Mouse (Mus musculus): ENCODE data around the gene Sh3bgrl3.
"Not testable (repeated sequence)": the region's sequence is repeated elsewhere in the genome, so short reads cannot be mapped to it uniquely, and the experiment has no call there.

Sh3bgrl3 gene

GRCm38 (mm10) chr4:134128221-134128982 lies at the start of gene Sh3bgrl3:
TSS of gene Sh3bgrl3 (minus strand) at chr4:134128789.
- POLR2A ChIA-PET = interaction anchor here in 3 of 4 experiments (0.5 to 20.3 kb wide), 59 partner anchors 8 to 1638 kb away, joined by 3 to 285 read pairs (median 4); partner anchors contain the start of genes Ubxn11 (in 3 of the 3), Cep85 (in 2 of the 3), Pdik1l (in 2 of the 3) and Cd52 (in 1 of the 3)
- CTCF ChIA-PET = interaction anchor here (0.6 to 5.5 kb wide), 29 partner anchors 8 to 1712 kb away, joined by 3 to 26 read pairs (median 4); partner anchors contain the start of genes Cep85 (in 1 of the 4) and Rps6ka1 (in 1 of the 4)

DNA sequence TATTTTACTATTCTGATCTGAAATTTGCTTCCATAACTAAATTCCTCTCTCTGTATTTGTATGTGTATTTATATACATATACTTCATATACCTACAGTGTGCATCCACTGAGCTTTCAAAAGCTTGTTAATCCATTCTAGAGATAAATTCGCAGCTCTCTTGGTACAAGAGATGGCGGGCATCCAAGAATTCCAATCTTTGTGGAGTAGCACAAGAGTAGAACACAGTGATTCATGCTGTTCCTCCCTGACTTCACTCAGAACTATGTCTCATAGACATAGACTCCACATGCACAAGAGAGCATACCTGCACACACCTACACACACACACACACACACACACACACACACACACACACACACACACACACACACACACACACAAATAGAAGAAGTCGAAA lies 43.8 kb upstream of the Sh3bgrl3 start:
- ChIA-PET CTCF (interaction anchor here in 2 of 4 experiments (0.5 to 1.2 kb wide), 2 partner anchors 9 to 16 kb away, joined by 4 to 10 read pairs; no protein-coding TSS in a partner anchor), POLR2A (no interaction called here)

DNA sequence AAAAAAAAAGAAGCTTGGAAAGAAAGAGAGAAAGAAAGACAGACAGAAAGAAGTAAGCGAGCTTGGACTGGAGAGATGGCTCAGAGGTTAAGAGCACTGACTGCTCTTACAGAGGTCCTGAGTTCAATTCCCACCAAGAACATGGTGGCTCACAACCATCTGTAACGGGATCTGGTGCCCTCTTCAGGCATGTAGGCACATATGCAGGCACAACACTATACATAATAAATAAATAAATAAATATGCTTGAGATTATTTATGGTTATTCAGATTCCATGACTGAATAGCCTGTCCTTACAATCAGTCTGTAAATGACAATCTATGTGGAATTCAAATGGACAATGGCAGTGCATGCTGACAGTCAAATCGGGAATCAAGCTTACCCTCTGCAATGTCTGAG lies 38.3 kb upstream of the Sh3bgrl3 start:
- ChIA-PET POLR2A (interaction anchor here in 3 of 4 experiments (0.6 to 1.3 kb wide), 6 partner anchors 9 to 205 kb away, joined by 3 to 4 read pairs (median 3); partner anchors contain the start of gene Cep85 (in 1 of the 3)), CTCF (interaction anchor here in 3 of 4 experiments (0.5 to 2.9 kb wide), 15 partner anchors 9 to 264 kb away, joined by 3 to 20 read pairs (median 3); partner anchors contain the start of gene Cep85 (in 1 of the 3))

GRCm38 (mm10) chr4:134165548-134166465 lies 37.2 kb upstream of the Sh3bgrl3 start:
- CTCF ChIA-PET = interaction anchor here in 3 of 4 experiments (0.6 to 2.9 kb wide), 12 partner anchors 7 to 234 kb away, joined by 3 to 20 read pairs (median 4); partner anchors contain the start of gene Cep85 (in 1 of the 3)
- POLR2A ChIA-PET = interaction anchor here in 2 of 4 experiments (0.7 to 1.5 kb wide), 8 partner anchors 12 to 204 kb away, joined by 3 to 4 read pairs (median 3); partner anchors contain the start of gene Cep85 (in 2 of the 2)

DNA sequence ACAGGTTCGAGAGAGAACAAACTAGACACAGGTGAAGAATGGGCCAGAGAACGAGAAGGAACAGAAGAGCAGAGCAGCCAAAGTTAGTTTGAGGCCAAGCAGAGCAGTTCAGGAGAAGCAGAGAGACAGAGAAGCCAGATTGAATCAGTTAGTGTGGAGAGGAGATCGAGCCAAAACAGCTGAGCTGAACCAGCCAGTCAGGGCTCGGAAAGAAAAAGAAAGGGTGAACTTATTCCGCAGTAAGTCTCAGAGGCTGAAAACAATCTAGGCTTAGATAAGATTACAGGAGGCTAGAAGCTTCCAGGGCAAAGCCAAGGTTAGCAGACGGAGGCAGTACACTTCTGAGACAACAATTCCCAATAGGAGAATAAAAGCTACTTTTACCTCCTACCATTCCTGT lies 36.4 kb upstream of the Sh3bgrl3 start:
- POLR2A ChIA-PET = interaction anchor here in 2 of 4 experiments (0.9 to 1.5 kb wide), 2 partner anchors 13 to 26 kb away, joined by 3 to 4 read pairs; no protein-coding TSS in a partner anchor
- CTCF ChIA-PET = interaction anchor here in 1 of 4 experiments (1.4 to 2.9 kb wide), 2 partner anchors 11 to 22 kb away, joined by 4 to 10 read pairs; partner anchors contain the start of gene Cep85

DNA sequence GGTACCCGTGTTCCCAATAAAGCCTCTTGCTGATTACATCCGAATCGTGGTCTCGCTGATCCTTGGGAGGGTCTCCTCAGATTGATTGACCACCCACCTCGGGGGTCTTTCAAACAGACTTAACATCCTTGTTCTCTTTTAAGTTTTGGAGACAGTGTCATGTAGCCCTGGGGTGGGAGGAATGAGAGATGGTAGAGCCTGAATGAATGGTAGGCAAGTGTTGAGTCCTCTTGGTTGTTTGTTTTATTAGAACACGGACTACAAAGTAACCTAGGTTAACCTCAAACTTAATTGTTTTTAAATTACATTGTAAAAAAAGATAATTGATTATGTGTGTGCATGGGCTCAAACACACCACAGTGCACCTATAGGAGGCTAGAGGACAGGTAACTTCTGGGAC lies 36.0 kb upstream of the Sh3bgrl3 start:
- CTCF ChIA-PET = interaction anchor here in 1 of 4 experiments (2.9 kb wide), 1 partner anchor 10 kb away, joined by 10 read pairs; no protein-coding TSS in a partner anchor
- POLR2A ChIA-PET = no interaction called here

- POLR2A ChIA-PET = not testable (repeated sequence)
Observed at GRCm38 (mm10) chr4:134160071-134160470, 31.5 kb upstream of the Sh3bgrl3 start.

GRCm38 (mm10) chr4:134158774-134159173 lies 30.2 kb upstream of the Sh3bgrl3 start:
- POLR2A ChIA-PET = interaction anchor here in 3 of 4 experiments (0.9 to 1.5 kb wide), 4 partner anchors 8 to 318 kb away, joined by 3 read pairs; no protein-coding TSS in a partner anchor
- CTCF ChIA-PET = interaction anchor here in 2 of 4 experiments (0.6 to 2.8 kb wide), 6 partner anchors 7 to 1275 kb away, joined by 3 to 20 read pairs (median 3); partner anchors contain the start of gene Pafah2 (in 1 of the 2)

More at GRCm38 (mm10) chr4:134160071-134160470, 31.5 kb upstream of the Sh3bgrl3 start:
- CTCF ChIA-PET = not testable (repeated sequence)

DNA sequence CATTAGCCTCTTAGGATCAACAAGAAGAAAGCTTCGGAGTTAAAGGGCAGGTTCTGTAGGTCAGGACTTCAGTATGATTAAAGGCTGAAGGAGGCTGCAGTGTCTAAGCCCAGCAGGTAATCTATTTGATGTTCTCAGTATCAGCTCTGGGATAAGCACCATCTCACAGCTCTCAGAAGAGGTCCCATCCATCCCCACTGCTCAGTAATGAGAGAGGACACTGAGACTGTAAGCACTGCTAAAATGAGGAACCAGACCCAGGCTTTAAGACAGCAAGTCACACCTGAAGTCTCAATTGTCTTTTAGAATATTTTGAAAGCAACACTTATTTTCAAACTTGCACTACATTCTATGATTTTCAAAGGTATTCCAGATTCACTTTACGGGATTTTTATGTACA lies 29.0 kb upstream of the Sh3bgrl3 start:
- POLR2A ChIA-PET = interaction anchor here in 2 of 4 experiments (0.6 to 1.5 kb wide), 7 partner anchors 7 to 189 kb away, joined by 3 to 4 read pairs (median 3); partner anchors contain the start of gene Hmgn2 (in 1 of the 2)
- CTCF ChIA-PET = interaction anchor here in 3 of 4 experiments (0.6 to 2.8 kb wide), 7 partner anchors 9 to 42 kb away, joined by 3 to 20 read pairs (median 3); partner anchors contain the start of gene Cep85 (in 1 of the 3)

GRCm38 (mm10) chr4:134156744-134157143 lies 28.2 kb upstream of the Sh3bgrl3 start:
- ChIA-PET CTCF (interaction anchor here in 2 of 4 experiments (1.3 to 2.8 kb wide), 3 partner anchors 10 to 30 kb away, joined by 3 to 20 read pairs (median 3); partner anchors contain the start of gene Cep85 (in 1 of the 2)), POLR2A (interaction anchor here in 3 of 4 experiments (0.7 to 1.4 kb wide), 6 partner anchors 9 to 188 kb away, joined by 3 to 4 read pairs (median 3); partner anchors contain the start of gene Hmgn2 (in 1 of the 3))

DNA sequence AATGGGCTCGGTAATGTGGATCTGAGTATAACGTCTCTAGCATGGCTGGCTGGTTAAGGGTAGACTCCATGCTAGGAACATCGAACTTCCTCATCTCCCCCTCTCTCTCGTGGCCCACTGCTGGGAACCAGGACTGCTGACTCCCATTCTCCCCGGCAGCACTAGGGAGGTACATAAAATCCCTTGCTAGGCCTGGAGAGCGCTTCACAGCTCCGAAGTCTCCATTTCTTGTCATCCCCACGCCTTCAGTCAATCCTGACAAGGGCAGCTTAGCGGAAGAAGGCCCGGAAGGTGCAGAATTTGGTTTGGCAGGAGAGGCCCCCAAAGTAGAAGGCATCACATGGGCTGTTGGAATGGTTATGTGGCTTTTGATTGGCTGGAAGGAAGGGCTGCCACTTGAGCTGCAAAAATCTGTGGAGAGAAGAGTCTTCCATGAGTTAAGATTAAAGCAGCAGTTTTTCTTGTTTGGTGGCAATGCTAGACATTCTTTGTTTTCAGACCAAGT lies 27.4 kb upstream of the Sh3bgrl3 start:
- ChIA-PET CTCF (interaction anchor here in 2 of 4 experiments (0.6 to 1.9 kb wide), 3 partner anchors 11 to 192 kb away, joined by 3 to 7 read pairs (median 3); partner anchors contain the start of gene Sh3bgrl3 (in 1 of the 2)), POLR2A (interaction anchor here in 2 of 4 experiments (1.0 to 1.4 kb wide), 4 partner anchors 8 to 188 kb away, joined by 3 read pairs; partner anchors contain the start of gene Hmgn2 (in 1 of the 2))

DNA sequence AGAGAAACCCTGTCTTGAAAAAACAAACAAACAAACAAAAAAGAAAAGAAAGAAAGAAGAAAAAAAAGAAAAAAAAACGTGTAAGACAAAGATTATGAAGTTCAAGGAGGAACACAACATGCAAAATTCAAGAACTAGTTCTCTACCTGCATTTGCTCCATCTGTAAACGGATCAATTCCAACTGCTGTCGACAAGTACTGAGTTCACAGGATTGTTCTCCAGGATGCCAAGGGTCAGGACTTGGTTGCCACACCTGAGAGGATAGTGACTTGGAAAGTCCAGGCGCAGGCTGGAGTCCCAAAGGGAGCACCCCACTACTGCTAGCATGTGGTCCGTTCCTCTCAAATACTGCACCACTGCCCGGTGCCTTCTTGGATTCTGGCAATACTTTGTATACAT lies 26.9 kb upstream of the Sh3bgrl3 start:
- ChIA-PET POLR2A (interaction anchor here in 1 of 4 experiments (1.2 kb wide), 1 partner anchor 11 kb away, joined by 3 read pairs; no protein-coding TSS in a partner anchor), CTCF (interaction anchor here in 2 of 4 experiments (0.5 to 2.4 kb wide), 4 partner anchors 11 to 44 kb away, joined by 3 to 10 read pairs (median 5); partner anchors contain the start of gene Sh3bgrl3 (in 1 of the 2))

DNA sequence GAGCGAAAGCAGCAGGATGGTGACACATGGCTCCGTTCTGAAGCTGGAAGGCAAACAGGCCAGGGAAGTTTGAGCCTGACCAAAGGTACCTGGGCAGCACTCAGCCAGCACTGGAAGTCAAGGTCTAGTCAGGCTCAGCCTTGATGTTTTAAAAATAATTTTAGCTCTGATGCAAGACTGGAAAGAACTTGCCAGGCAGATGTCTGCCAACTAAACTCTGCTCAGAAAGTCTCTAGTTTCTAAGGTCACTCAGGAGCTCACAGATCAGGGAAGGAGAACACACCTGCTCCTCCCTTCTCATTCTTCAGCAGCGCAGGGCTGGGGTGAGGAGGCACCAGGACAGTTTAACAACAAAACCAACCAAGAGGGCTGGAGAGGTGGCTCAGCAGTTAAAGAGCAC lies 25.8 kb upstream of the Sh3bgrl3 start:
- ChIA-PET POLR2A (interaction anchor here in 3 of 4 experiments (0.7 to 1.6 kb wide), 9 partner anchors 13 to 559 kb away, joined by 3 to 4 read pairs (median 3); partner anchors contain the start of gene Cep85 (in 1 of the 3)), CTCF (interaction anchor here (0.6 to 2.4 kb wide), 7 partner anchors 12 to 62 kb away, joined by 3 to 10 read pairs (median 5); partner anchors contain the start of genes Cep85 (in 1 of the 4) and Sh3bgrl3 (in 1 of the 4))

- CTCF ChIA-PET = interaction anchor here in 2 of 4 experiments (1.1 to 2.4 kb wide), 3 partner anchors 12 to 33 kb away, joined by 5 to 10 read pairs (median 5); partner anchors contain the start of gene Cep85 (in 1 of the 2)
- POLR2A ChIA-PET = interaction anchor here in 1 of 4 experiments (0.5 to 1.6 kb wide), 5 partner anchors 13 to 344 kb away, joined by 3 to 4 read pairs (median 4); no protein-coding TSS in a partner anchor
Observed at GRCm38 (mm10) chr4:134153656-134154055, 25.1 kb upstream of the Sh3bgrl3 start.

GRCm38 (mm10) chr4:134152112-134152511 lies 23.5 kb upstream of the Sh3bgrl3 start:
- ChIA-PET CTCF (no interaction called here), POLR2A (interaction anchor here in 2 of 4 experiments (1.0 to 1.5 kb wide), 2 partner anchors 24 kb away, joined by 4 read pairs; partner anchors contain the start of gene Sh3bgrl3 (in 1 of the 2))

- CTCF ChIA-PET = no interaction called here
- POLR2A ChIA-PET = interaction anchor here in 2 of 4 experiments (0.8 to 1.3 kb wide), 5 partner anchors 12 to 181 kb away, joined by 3 to 4 read pairs (median 3); partner anchors contain the start of genes Cep85 (in 1 of the 2) and Hmgn2 (in 1 of the 2)
Observed at GRCm38 (mm10) chr4:134149389-134149788, 20.8 kb upstream of the Sh3bgrl3 start.

DNA sequence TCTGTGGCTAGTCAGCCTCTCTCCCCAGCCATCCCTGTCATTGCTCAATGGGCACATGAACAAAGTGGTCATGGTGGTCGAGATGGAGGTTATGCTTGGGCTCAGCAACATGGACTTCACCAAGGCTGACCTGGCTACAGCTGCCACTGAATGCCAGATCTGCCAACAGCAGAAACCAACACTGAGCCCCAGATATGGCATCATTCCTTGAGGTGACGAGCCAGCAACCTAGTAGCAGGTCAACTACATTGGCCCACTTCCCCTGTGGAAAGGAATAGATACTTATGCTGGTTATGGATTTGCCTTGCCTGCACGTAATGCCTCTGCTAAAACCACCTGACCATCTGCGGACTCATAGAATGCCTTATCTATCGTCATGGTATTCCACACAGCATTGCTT lies 15.7 kb upstream of the Sh3bgrl3 start:
- POLR2A ChIA-PET, CTCF ChIA-PET: not testable (repeated sequence)
